Mouse (Mus musculus) NIH3T3 (cell line): ENCODE data around the gene Cbfb.
"Not testable (repeated sequence)": the region's sequence is repeated elsewhere in the genome, so short reads cannot be mapped to it uniquely, and the experiment has no call there.

Experiments
- DNase-seq: peaks from one replicate; pipeline ENCODE4 v3.0.0-alpha.2; 2012; ENCODE audit warnings: low read depth

Cbfb gene

GRCm38 (mm10) chr8:105182201-105182600 lies 11.7 kb downstream of the Cbfb start:
- peak; percentile 46 for DNase-seq

- peak; percentile 89 for DNase-seq
Measured at GRCm38 (mm10) chr8:105186467-105187005, 16.1 kb downstream of the Cbfb start.

GRCm38 (mm10) chr8:105192182-105192581 lies 21.7 kb downstream of the Cbfb start:
- DNase-seq: no peak

GRCm38 (mm10) chr8:105205748-105206147 lies 35.3 kb downstream of the Cbfb start:
- no peak for DNase-seq

GRCm38 (mm10) chr8:105206766-105207275 lies 36.3 kb downstream of the Cbfb start:
- no peak for DNase-seq

GRCm38 (mm10) chr8:105207675-105208273 lies 37.3 kb downstream of the Cbfb start:
- no peak for DNase-seq

- DNase-seq: no peak
Measured at GRCm38 (mm10) chr8:105209153-105210110, 39.0 kb downstream of the Cbfb start.

GRCm38 (mm10) chr8:105214104-105214503 lies 43.6 kb downstream of the Cbfb start:
- DNase-seq: peak; percentile 16

- DNase-seq: peak; percentile 84
Measured at GRCm38 (mm10) chr8:105217926-105218522, 47.5 kb downstream of the Cbfb start.

GRCm38 (mm10) chr8:105223850-105224249 lies 53.4 kb downstream of the Cbfb start:
- no peak for DNase-seq

GRCm38 (mm10) chr8:105224413-105225271 lies 54.2 kb downstream of the Cbfb start, which contains the start of gene D230025D16Rik:
Gene D230025D16Rik (plus strand): TSS chr8:105225145.
- peak; percentile 98 for DNase-seq

GRCm38 (mm10) chr8:105225272-105225593 lies 54.8 kb downstream of the Cbfb start:
- no peak for DNase-seq

- DNase-seq: peak; percentile 57
Measured at GRCm38 (mm10) chr8:105225917-105226316, 55.4 kb downstream of the Cbfb start.

GRCm38 (mm10) chr8:105231503-105232320 lies 61.2 kb downstream of the Cbfb start:
- no peak for DNase-seq

- DNase-seq: not testable (repeated sequence)
Measured at GRCm38 (mm10) chr8:105232321-105232693, 61.8 kb downstream of the Cbfb start.

- no peak for DNase-seq
Measured at GRCm38 (mm10) chr8:105233126-105233935, 62.9 kb downstream of the Cbfb start.

GRCm38 (mm10) chr8:105235206-105235605 lies 64.7 kb downstream of the Cbfb start:
- no peak for DNase-seq

- DNase-seq: no peak
Measured at GRCm38 (mm10) chr8:105237442-105238142, 67.1 kb downstream of the Cbfb start.

GRCm38 (mm10) chr8:105241016-105241415 lies 70.5 kb downstream of the Cbfb start:
- no peak for DNase-seq
